Mouse (Mus musculus) midbrain, embryonic 15.5 days (tissue): ENCODE results near the gene Sh3gl2. TPM values are rescaled to one million over a fixed set of nuclear protein-coding genes. Genes with fewer than 3 reads are reported as not detected.

ENCODE experiments used
- ATAC-seq: fragments of 200-750 bp; cut with Nextera tagmentation; replicated peaks from 2 replicates; pipeline ENCODE4 v1.8.0; 2017; ENCODE audit warnings: moderate TSS enrichment
- H3K27ac ChIP-seq: fragments of 300-500 bp; sonication (generic); 2 replicates; pipeline ENCODE4 v1.5.1; 2015; ENCODE audit warnings: mild to moderate bottlenecking, inconsistent platforms
- H3K27me3 ChIP-seq: fragments of 300-500 bp; sonication (generic); replicated peaks from 2 replicates; pipeline ENCODE4 v1.6.1; 2015; ENCODE audit warnings: inconsistent platforms
- H3K36me3 ChIP-seq: fragments of 300-500 bp; sonication (generic); replicated peaks from 2 replicates; pipeline ENCODE4 v1.6.1; 2015; ENCODE audit warnings: inconsistent platforms
- H3K4me1 ChIP-seq: fragments of 300-500 bp; sonication (generic); 2 replicates; pipeline ENCODE4 v1.6.1; 2015; ENCODE audit warnings: inconsistent platforms
- H3K4me2 ChIP-seq: fragments of 300-500 bp; sonication (generic); 2 replicates; pipeline ENCODE4 v1.6.1; 2015; ENCODE audit warnings: inconsistent platforms, mild to moderate bottlenecking, moderate library complexity
- H3K4me3 ChIP-seq: fragments of 300-500 bp; sonication (generic); 2 replicates; pipeline ENCODE4 v1.5.1; 2015; ENCODE audit warnings: mild to moderate bottlenecking, inconsistent platforms
- H3K9ac ChIP-seq: fragments of 300-500 bp; sonication (generic); 2 replicates; pipeline ENCODE4 v1.6.1; 2015; ENCODE audit warnings: mild to moderate bottlenecking, inconsistent platforms
- H3K9me3 ChIP-seq: fragments of 300-500 bp; sonication (generic); 2 replicates; pipeline ENCODE4 v1.6.1; 2016; ENCODE audit warnings: inconsistent platforms
- WGBS: fragments of 180-500 bp; shearing (Covaris S2); methylation state at CpG from one replicate; pipeline ENCODE4 v1.1.7; 2015; ENCODE audit warnings: mixed read lengths; 5-methylcytosine and 5-hydroxymethylcytosine counted together
- polyA plus RNA-seq: library from polyadenylated mRNA; unstranded; fragments of >200 nt; fragmentation: Nextera tagmentation; extraction: Ambion mirVana; gene quantifications from 2 replicates; pipeline ENCODE4 v1.2.1, GENCODE M21; 2015

Gene Sh3gl2
- polyA plus RNA-seq, 1 experiment from 2014 or later = 86.1 TPM

DNA sequence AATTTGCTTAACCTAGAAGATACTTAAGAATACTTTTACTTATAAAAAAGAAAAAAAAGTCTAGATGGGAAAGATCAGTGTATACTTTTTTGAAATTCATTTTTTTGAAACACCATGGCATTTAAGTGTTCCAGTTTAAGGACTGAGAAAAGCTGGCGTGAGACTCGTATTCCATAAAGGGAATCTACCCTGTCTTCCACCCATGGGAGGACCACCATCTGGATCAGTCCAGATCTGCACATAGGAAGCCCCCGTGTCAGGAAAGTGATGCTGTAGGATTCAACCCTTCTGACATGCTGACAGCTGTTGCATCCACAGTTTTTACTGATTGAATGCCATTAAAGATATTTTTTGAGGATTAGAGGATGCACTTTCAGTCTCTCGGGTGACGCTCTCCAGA lies 134.2 kb downstream of the Sh3gl2 start:
- no peak for ATAC-seq
- no peaks in the 10 kb centered on the region for H3K36me3 ChIP-seq
- H3K4me3 ChIP-seq = no peak overlapping the region
- no peaks in the 10 kb centered on the region for H3K9me3 ChIP-seq
- H3K27me3 ChIP-seq = no peaks in the 10 kb centered on the region
- no peak overlapping the region for H3K27ac ChIP-seq
- 88% methylated on average over 5 of the region's 5 CpGs for WGBS
- no peaks in the 10 kb centered on the region for H3K4me1 ChIP-seq
- no peak overlapping the region for H3K9ac ChIP-seq
- H3K4me2 ChIP-seq = no peak overlapping the region

DNA sequence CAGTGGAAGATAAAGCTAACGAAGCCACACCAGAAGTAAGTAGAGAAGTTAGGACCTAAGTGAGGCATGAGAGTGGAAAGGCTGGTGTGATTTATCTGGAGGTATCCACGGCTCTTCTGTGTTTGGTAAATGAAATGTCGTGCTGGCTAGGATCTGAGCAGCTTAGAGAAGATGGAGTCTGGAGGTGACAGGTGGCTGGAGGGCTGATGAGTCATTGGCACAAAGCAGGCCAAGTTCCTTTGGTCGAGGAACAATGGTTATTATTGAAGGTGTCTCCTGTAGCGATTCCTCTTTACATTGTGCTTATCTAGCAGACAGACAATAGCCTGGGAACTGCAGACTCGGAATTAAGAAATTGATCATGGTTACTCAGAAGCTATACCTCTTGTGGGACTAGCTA lies 135.8 kb downstream of the Sh3gl2 start:
- WGBS = 73% methylated on average over 6 of the region's 6 CpGs
- no peaks in the 10 kb centered on the region for H3K4me1 ChIP-seq
- H3K27me3 ChIP-seq = no peaks in the 10 kb centered on the region
- H3K4me3 ChIP-seq = no peak overlapping the region
- no peak for ATAC-seq
- no peak overlapping the region for H3K27ac ChIP-seq
- no peak overlapping the region for H3K4me2 ChIP-seq
- no peaks in the 10 kb centered on the region for H3K36me3 ChIP-seq
- H3K9ac ChIP-seq = no peak overlapping the region
- H3K9me3 ChIP-seq = no peaks in the 10 kb centered on the region

DNA sequence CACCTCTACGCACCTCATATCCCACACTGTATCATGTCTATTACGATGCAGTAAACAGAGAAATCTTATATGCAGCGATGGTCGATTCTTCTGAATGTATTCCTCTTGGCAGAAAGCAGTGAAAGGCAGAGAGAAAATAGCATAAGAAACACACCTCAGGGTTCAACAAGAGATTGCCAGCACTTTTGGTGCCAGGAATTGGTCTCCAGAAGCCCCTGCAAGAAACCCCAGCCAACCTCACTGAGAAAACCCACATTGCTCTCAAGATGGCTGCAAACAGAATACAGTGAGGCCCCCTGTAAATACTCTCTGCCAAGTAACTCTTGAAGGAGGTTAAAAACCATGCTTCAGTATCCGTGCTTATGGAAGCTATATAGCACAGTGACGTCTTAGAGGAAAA lies 141.0 kb downstream of the Sh3gl2 start:
- WGBS = 88% methylated on average over 6 of the region's 6 CpGs
- no peaks in the 10 kb centered on the region for H3K27me3 ChIP-seq
- no peak overlapping the region for H3K27ac ChIP-seq
- no peaks in the 10 kb centered on the region for H3K36me3 ChIP-seq
- H3K4me2 ChIP-seq = no peak overlapping the region
- no peaks in the 10 kb centered on the region for H3K9me3 ChIP-seq
- no peak for ATAC-seq
- H3K4me3 ChIP-seq = no peak overlapping the region
- H3K9ac ChIP-seq = no peak overlapping the region
- no peaks in the 10 kb centered on the region for H3K4me1 ChIP-seq

DNA sequence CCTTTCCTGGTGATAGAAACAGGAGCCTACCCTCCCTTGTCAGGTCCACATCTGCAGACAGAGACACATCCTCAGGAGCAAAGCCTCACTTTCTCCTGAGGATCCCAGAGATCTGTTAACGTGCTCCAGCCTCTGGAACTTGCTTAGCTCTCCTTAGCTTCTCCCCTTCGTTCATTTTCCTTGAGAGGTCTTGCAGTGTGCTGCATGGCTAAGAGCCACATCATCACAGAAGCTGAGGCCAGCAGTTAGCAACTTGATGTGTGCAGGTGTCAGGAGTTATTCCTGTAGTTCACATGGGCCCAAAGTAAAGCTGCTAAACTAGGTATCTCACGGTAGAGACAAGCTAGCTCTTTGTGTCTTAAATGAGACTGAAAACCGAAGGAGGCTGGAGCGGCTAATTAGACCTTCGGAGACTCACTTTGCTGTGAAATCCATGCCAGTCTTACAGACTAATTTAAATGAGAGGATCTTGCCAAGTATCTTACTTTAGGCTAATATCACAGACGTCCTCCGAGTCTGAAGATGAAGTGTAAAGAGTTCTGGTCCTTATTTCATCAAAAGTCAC lies 143.2 kb downstream of the Sh3gl2 start:
- Histone ChIP-seq H3K9me3 (no peaks in the 10 kb centered on the region), H3K4me2 (no peak overlapping the region), H3K36me3 (no peaks in the 10 kb centered on the region), H3K4me3 (no peak overlapping the region), H3K27me3 (no peaks in the 10 kb centered on the region), H3K4me1 (no peaks in the 10 kb centered on the region), H3K27ac (no peak overlapping the region), H3K9ac (no peak overlapping the region)
- WGBS = 70% methylated on average over 8 of the region's 8 CpGs
- no peak for ATAC-seq

DNA sequence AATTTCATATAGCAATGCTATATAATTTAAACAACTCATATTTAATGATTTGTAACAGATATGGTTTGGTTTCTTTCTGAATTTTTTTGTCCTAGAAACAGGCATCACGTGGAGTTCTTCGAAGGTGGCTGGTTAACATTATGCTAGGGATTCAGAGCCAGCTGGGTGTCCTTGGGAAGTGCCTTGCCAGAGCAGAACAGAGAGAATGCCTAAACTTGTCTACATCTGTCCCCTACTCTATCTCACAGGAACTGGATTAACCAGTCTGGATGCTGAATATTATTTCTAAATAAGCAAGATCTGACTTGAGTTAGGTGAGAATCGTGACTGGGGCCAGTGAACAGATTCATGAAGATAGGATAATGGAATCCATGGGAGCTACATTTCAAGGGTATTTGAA lies 157.7 kb downstream of the Sh3gl2 start:
- no peak overlapping the region for H3K4me3 ChIP-seq
- no peak overlapping the region for H3K27ac ChIP-seq
- no peak overlapping the region for H3K4me2 ChIP-seq
- H3K27me3 ChIP-seq = no peaks in the 10 kb centered on the region
- no peaks in the 10 kb centered on the region for H3K36me3 ChIP-seq
- no peak for ATAC-seq
- no peaks in the 10 kb centered on the region for H3K9me3 ChIP-seq
- 89% methylated on average over 3 of the region's 3 CpGs for WGBS
- no peak overlapping the region for H3K9ac ChIP-seq
- H3K4me1 ChIP-seq = no peaks in the 10 kb centered on the region

DNA sequence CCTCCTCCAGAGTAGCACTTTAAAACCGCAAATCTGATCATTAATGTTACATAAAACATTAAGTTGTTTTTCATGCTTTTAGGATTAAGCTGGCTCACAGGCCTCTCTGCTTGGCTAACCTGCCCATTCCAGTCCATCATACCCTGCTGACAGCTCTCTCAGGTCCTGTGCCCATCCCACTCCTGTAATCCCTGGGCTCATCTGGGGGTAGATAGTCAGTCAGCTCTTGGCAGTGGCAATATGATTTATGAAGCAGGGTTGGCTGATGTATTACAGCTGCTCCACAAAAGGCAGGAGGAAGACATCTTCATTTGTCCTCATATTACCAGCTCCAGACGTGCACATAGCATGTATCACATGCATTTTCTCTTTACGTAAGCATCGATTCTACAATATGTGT lies 158.3 kb downstream of the Sh3gl2 start:
- no peaks in the 10 kb centered on the region for H3K4me1 ChIP-seq
- H3K27me3 ChIP-seq = no peaks in the 10 kb centered on the region
- no peaks in the 10 kb centered on the region for H3K9me3 ChIP-seq
- 86% methylated on average over 4 of the region's 4 CpGs for WGBS
- no peak overlapping the region for H3K4me2 ChIP-seq
- ATAC-seq = no peak
- H3K27ac ChIP-seq = no peak overlapping the region
- H3K9ac ChIP-seq = no peak overlapping the region
- no peak overlapping the region for H3K4me3 ChIP-seq
- H3K36me3 ChIP-seq = no peaks in the 10 kb centered on the region

DNA sequence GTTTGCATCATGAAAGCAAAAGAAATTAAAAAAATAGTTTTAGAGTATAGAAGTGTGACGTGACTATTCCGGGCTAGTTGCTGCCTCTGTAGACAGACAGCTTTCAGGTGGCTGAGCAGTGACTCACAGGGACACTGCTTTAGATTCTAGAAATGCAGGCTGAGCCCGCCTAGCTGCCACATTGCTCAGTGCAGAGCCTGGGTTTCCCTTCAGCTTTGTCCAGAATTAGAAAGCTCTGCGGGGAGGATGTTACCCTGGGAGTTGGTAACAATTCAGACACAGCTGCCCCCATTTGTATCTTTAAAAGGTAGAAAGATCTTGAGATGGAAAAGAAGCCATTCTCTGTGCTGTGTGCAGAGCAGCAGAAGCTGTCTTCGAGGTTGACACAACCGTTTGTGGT lies 166.1 kb downstream of the Sh3gl2 start:
- H3K27me3 ChIP-seq = no peaks in the 10 kb centered on the region
- H3K27ac ChIP-seq = 0 out of 2 replicates have a peak overlapping the region, but pooled peaks have one; percentile 6
- 44% methylated on average over 6 of the region's 6 CpGs for WGBS
- no peak overlapping the region for H3K9ac ChIP-seq
- H3K9me3 ChIP-seq = no peaks in the 10 kb centered on the region
- no peak overlapping the region for H3K4me3 ChIP-seq
- no peak overlapping the region for H3K4me2 ChIP-seq
- no peaks in the 10 kb centered on the region; the same call in 1 of the 2 replicates for H3K4me1 ChIP-seq
- ATAC-seq = peak; percentile 80
- no peaks in the 10 kb centered on the region for H3K36me3 ChIP-seq

DNA sequence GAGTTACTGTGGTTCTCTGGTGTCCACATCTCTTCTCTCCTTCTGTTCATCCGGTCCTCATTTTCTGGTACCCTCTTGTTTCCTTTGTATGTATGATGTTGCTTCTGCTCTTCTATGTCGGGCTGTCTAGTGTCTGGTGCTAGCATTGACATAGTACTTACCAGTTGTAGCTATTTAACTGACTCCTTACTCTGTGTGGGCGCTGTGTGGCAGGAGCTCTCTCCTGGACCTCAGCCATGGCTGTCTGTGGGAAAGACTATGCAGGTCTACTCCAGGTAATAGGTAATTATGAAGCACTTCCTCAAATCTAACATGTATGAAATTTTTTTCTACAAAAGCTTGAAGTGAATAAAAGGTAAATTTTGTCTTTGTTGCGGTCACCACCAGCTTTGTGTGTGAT lies 169.9 kb downstream of the Sh3gl2 start:
- Histone ChIP-seq H3K4me2 (no peak overlapping the region), H3K36me3 (no peaks in the 10 kb centered on the region), H3K9ac (no peak overlapping the region), H3K27me3 (no peaks in the 10 kb centered on the region), H3K27ac (no peak overlapping the region), H3K4me1 (no peaks in the 10 kb centered on the region; the same call in 1 of the 2 replicates), H3K9me3 (no peaks in the 10 kb centered on the region), H3K4me3 (no peak overlapping the region)
- WGBS = 94% methylated on average over 4 of the region's 4 CpGs
- ATAC-seq = no peak

DNA sequence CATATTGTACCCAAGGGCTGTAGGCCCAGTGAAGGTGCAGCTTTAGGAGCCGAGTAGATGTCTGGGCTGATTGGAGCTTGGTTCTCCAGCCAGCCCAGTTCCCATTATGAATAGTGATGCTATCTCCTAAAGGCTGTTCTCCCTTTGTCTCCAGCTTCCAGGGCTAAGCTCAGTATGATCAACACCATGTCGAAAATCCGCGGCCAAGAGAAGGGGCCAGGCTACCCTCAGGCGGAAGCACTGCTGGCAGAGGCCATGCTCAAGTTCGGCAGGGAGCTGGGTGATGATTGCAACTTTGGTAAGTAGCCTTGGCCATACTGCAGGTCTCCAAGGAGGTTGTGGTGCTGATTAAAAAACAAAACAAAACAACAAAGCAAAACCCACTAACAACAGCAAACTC lies 171.3 kb downstream of the Sh3gl2 start:
- H3K27ac ChIP-seq = no peak overlapping the region
- no peak overlapping the region for H3K9ac ChIP-seq
- 93% methylated on average over 6 of the region's 6 CpGs for WGBS
- H3K9me3 ChIP-seq = no peaks in the 10 kb centered on the region
- H3K4me1 ChIP-seq = no peaks in the 10 kb centered on the region
- no peak for ATAC-seq
- no peak overlapping the region for H3K4me3 ChIP-seq
- no peaks in the 10 kb centered on the region for H3K27me3 ChIP-seq
- H3K36me3 ChIP-seq = no peaks in the 10 kb centered on the region
- H3K4me2 ChIP-seq = no peak overlapping the region

DNA sequence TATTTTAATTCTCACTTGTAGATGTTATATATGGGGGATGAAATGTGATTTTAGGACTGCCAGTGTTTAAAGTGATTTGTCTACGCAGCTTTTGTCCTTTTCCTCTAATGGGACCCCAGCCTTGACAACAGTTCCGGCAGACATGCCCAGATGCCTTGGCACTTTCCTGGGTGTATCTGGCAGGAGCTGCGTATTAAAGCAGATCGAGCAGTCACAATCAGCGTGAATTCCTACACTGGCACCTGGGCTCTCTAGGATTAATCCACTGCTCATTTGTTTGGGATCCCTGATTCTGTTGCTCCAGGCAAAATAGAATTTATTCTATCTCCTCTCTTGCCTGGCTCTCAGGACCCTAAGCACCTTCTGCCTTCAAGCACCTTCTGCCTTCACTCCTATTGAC lies 171.7 kb downstream of the Sh3gl2 start:
- Histone ChIP-seq H3K9me3 (no peaks in the 10 kb centered on the region), H3K4me3 (no peak overlapping the region), H3K27ac (no peak overlapping the region), H3K27me3 (no peaks in the 10 kb centered on the region), H3K36me3 (no peaks in the 10 kb centered on the region), H3K4me2 (no peak overlapping the region), H3K4me1 (no peaks in the 10 kb centered on the region), H3K9ac (no peak overlapping the region)
- WGBS = 72% methylated on average over 5 of the region's 5 CpGs
- ATAC-seq = no peak

DNA sequence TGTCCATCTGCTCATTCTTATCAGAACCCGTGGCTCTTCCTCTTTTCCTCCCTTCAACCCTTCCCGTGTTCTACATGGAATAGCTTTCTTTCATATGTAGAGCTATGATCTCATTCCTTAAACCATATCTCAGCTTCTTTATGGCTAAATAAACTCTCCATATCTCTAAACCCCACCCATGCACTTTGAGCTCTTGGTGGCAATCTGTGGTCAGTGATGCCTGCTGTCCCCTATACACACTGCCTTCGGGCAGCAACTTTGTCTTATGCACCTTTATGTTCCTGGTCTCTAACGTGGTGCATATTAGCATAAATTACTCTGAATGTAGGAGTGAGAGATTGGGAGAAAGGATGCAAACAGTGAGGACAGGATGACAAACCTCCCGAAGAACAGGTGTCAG lies 180.3 kb downstream of the Sh3gl2 start:
- ATAC-seq = no peak
- Histone ChIP-seq H3K27me3 (no peaks in the 10 kb centered on the region), H3K4me3 (no peak overlapping the region), H3K9me3 (no peaks in the 10 kb centered on the region), H3K36me3 (no peaks in the 10 kb centered on the region), H3K9ac (no peak overlapping the region), H3K4me2 (no peak overlapping the region), H3K4me1 (no peaks in the 10 kb centered on the region), H3K27ac (no peak overlapping the region)
- WGBS = 84% methylated on average over 5 of the region's 5 CpGs

DNA sequence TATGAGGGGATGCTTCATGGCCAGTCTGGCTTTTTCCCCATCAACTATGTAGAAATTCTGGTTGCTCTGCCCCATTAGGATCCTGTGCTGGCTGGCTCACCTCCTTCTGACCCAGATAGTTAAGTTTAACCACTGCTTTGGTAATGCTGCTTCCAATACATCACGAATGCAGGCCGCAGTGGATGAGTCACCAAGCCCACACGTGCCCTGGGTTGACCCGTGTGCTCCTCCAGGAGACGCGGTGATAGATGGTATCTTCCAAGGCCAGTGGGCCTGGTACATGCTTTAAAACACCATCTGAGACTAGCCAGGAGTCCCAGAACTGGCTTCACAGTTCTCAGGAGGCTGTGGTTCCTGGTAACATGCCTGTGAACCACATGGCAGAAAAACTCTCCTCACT lies 182.8 kb downstream of the Sh3gl2 start:
- Histone ChIP-seq H3K36me3 (no peaks in the 10 kb centered on the region), H3K9ac (no peak overlapping the region), H3K27ac (no peak overlapping the region), H3K4me1 (no peaks in the 10 kb centered on the region), H3K4me3 (no peak overlapping the region), H3K27me3 (no peaks in the 10 kb centered on the region), H3K4me2 (no peak overlapping the region), H3K9me3 (no peaks in the 10 kb centered on the region)
- no peak for ATAC-seq
- WGBS = 95% methylated on average over 6 of the region's 6 CpGs

DNA sequence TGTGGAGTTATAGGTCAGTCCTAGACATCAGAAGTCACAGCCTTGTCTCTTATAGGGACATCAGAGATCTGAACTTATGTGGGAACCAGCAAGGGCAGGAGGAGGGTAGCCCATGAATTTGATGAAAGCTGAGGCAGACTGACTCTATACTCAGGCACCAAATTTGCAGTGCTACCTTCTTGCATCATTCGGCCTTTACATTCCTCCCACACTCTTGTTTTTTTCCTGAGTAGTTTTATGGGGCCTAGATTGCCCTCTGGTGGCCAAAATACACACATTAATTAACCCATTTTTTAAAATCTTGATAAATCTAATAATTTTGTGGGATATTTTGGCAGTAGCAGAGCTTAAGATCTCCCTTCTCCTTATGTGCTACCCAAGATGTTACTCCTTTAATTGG lies 186.9 kb downstream of the Sh3gl2 start:
- no peak overlapping the region for H3K27ac ChIP-seq
- no peak overlapping the region for H3K4me3 ChIP-seq
- ATAC-seq = no peak
- no peaks in the 10 kb centered on the region for H3K9me3 ChIP-seq
- H3K9ac ChIP-seq = no peak overlapping the region
- no peaks in the 10 kb centered on the region for H3K27me3 ChIP-seq
- WGBS = 59% methylated on average over 1 of the region's 1 CpGs
- H3K4me2 ChIP-seq = no peak overlapping the region
- H3K36me3 ChIP-seq = no peaks in the 10 kb centered on the region
- no peaks in the 10 kb centered on the region for H3K4me1 ChIP-seq
